Comparison of ENCODE assay signal across 7 mouse cellular contexts in the genomic region with DNA sequence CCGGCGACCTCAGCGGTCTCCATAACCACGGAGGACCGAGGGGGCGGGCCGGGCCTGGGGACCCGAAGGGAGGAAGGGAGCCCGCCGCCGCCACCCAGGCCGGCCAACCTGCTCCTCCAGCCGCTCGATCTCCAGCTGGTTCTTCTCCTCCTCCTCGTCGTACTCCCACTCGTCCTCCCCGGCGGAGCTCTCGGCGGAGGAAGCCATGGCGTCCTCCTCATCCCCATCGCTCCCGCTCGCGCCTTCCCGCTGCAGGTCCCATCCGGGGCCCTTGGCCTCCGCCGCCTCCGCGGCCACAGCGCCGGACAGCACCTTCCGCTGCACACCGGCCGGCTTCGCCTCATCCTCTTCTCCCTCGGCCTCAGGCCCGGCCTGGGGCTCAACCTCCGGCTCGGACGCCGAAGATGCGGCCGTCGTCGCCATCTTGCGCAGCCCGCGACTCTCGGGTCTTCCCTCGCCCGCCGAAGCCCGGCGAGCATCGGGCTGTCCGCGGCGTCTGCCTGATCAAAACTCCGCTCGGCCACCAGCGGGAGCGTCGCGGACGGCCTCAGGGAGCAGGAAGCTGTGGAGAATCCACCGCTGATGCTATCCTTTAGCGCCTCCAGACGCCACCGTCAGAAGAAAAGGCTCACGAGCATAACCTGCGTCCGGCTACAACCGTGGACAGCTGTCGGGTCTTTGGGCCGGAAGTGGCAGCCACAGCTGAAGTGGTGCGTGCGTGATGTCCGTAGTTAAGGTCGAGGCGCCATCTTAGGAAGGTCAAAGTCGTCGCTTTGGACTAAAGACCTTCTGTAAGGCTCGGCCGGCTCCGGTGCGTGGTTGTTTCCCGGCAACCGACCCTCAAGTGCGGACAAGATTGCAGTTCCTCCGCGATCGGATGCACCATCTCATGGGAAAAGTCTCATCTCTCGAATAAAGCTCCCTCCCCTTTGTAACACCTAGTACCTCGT. TPM values are rescaled to one million over a fixed set of nuclear protein-coding genes. Genes with fewer than 3 reads are reported as not detected.
DNase-seq lines count a peak whose midpoint lies in the region; ATAC-seq and TF ChIP-seq lines count a peak whose summit lies in the region.

No protein-coding gene starts in this region.

- H3K4me1 ChIP-seq in embryonic facial prominence, embryonic 10.5 days = peaks cover 32% of the 10 kb centered on the region
- H3K4me1 ChIP-seq in intestine, postnatal 0 days (replicated peaks; ENCODE audit: control insufficient read depth, insufficient read depth, low read length) = 0 out of 2 replicates have a peak, but pooled peaks cover 4% of the 10 kb centered on the region
- H3K4me1 ChIP-seq in midbrain, embryonic 12.5 days = peaks cover 31% of the 10 kb centered on the region
- H3K4me1 ChIP-seq in small intestine, adult 2 months (ENCODE audit: control insufficient read depth, insufficient read depth, insufficient read length, low read length) = peaks cover 7% of the 10 kb centered on the region; the same call in 1 of the 2 replicates

- peaks cover 56% of the 10 kb centered on the region for H3K36me3 ChIP-seq in embryonic facial prominence, embryonic 10.5 days (replicated peaks)
- H3K36me3 ChIP-seq in intestine, postnatal 0 days (ENCODE audit: control insufficient read depth, insufficient read depth) = peaks cover 38% of the 10 kb centered on the region
- peaks cover 47% of the 10 kb centered on the region for H3K36me3 ChIP-seq in midbrain, embryonic 12.5 days
- peaks cover 23% of the 10 kb centered on the region for H3K36me3 ChIP-seq in small intestine, adult 2 months (ENCODE audit: control insufficient read depth, insufficient read depth, low read length)

- intact Hi-C loops in left cerebral cortex, postnatal 4 days (cut with DNase I) = loop anchor here (5.0 to 10.0 kb wide), 2 partner anchors 46 to 173 kb away; no protein-coding TSS in a partner anchor

- peak; percentile 66; the same call in 1 of the 2 replicates for TF ChIP-seq POLR2A in small intestine, adult 2 months (IDR thresholded peaks at IDR 0.05; ENCODE audit: low read depth, low read length)

- no peak for TF ChIP-seq CTCF in intestine, postnatal 0 days (IDR thresholded peaks at IDR 0.05; ENCODE audit: low read depth)
- TF ChIP-seq CTCF in small intestine, adult 2 months (IDR thresholded peaks at IDR 0.05; ENCODE audit: extremely low read depth, insufficient read length, insufficient replicate concordance, low read depth, low read length) = no peak

- peak overlapping the region; percentile 99 for H3K27ac ChIP-seq in embryonic facial prominence, embryonic 10.5 days (replicated peaks)
- H3K27ac ChIP-seq in intestine, postnatal 0 days (ENCODE audit: low read depth, low read length) = peak overlapping the region; percentile 94
- peak overlapping the region; percentile 99 for H3K27ac ChIP-seq in midbrain, embryonic 12.5 days (replicated peaks)
- peak overlapping the region; percentile 94 for H3K27ac ChIP-seq in small intestine, adult 2 months (ENCODE audit: insufficient read depth, low read depth, low read length)

- peak overlapping the region; percentile 92 for H3K4me2 ChIP-seq in intestine, postnatal 0 days (replicated peaks; ENCODE audit: low read depth)
- H3K4me2 ChIP-seq in midbrain, embryonic 12.5 days (replicated peaks) = peak overlapping the region; percentile 96

- H3K27me3 ChIP-seq in embryonic facial prominence, embryonic 10.5 days (replicated peaks; ENCODE audit: low read depth, poor library complexity, severe bottlenecking) = no peaks in the 10 kb centered on the region
- no peaks in the 10 kb centered on the region for H3K27me3 ChIP-seq in intestine, postnatal 0 days (replicated peaks; ENCODE audit: control insufficient read depth, insufficient read depth, low read length)
- H3K27me3 ChIP-seq in midbrain, embryonic 12.5 days = no peaks in the 10 kb centered on the region
- no peaks in the 10 kb centered on the region for H3K27me3 ChIP-seq in small intestine, adult 2 months (ENCODE audit: control insufficient read depth, insufficient read depth, low read length)

- H3K9me3 ChIP-seq in embryonic facial prominence, embryonic 10.5 days = no peaks in the 10 kb centered on the region
- no peaks in the 10 kb centered on the region for H3K9me3 ChIP-seq in intestine, postnatal 0 days (ENCODE audit: control insufficient read depth)
- H3K9me3 ChIP-seq in midbrain, embryonic 12.5 days = no peaks in the 10 kb centered on the region

- peak; percentile 90 for DNase-seq in adrenal gland, postnatal 14 days
- peak; percentile 88 for DNase-seq in embryonic facial prominence, embryonic 10.5 days (ENCODE audit: low spot score)
- peak; percentile 31 for DNase-seq in gonadal fat pad, adult 2 months (ENCODE audit: low read depth)
- peak; percentile 87 for DNase-seq in left cerebral cortex, postnatal 4 days

- H3K4me3 ChIP-seq in embryonic facial prominence, embryonic 10.5 days = peak overlapping the region; percentile 100
- peak overlapping the region; percentile 99 for H3K4me3 ChIP-seq in intestine, postnatal 0 days (ENCODE audit: low read depth, low read length)
- H3K4me3 ChIP-seq in midbrain, embryonic 12.5 days = peak overlapping the region; percentile 100
- H3K4me3 ChIP-seq in small intestine, adult 2 months (ENCODE audit: low read depth, low read length) = peak overlapping the region; percentile 83

- ATAC-seq in intestine, postnatal 0 days = peak; percentile 77
- peak; percentile 75 for ATAC-seq in midbrain, embryonic 12.5 days (ENCODE audit: low FRiP score, low read depth)

- peak overlapping the region; percentile 90 for H3K9ac ChIP-seq in intestine, postnatal 0 days (ENCODE audit: low read depth, low read length)
- H3K9ac ChIP-seq in midbrain, embryonic 12.5 days (replicated peaks) = peak overlapping the region; percentile 92

- WGBS in embryonic facial prominence, embryonic 10.5 days = under 1% methylated on average over 97 of the region's 97 CpGs
- under 1% methylated on average over 96 of the region's 97 CpGs for WGBS in intestine, postnatal 0 days
- under 1% methylated on average over 80 of the region's 97 CpGs for WGBS in midbrain, embryonic 12.5 days
- under 1% methylated on average over 97 of the region's 97 CpGs for WGBS in small intestine, adult 2 months

RNA-seq across cellular contexts. Expression of gene Sart3, which starts 0.8 kb away (rescaled TPM):
- 33.8 and 38.4 TPM in 2 replicates for total RNA-seq in adrenal gland, postnatal 14 days (2021)
- polyA plus RNA-seq in embryonic facial prominence, embryonic 10.5 days (2016; fragmentation: Nextera tagmentation; extraction: Ambion mirVana) = 79.0 and 80.9 TPM in 2 replicates
- polyA plus RNA-seq in gonadal fat pad, adult 2 months (2012; rRNA removed) = 15.4 and 19.2 TPM in 2 replicates
- 9.1 and 9.2 TPM in 2 replicates for polyA plus RNA-seq in intestine, postnatal 0 days (2015; fragmentation: Nextera tagmentation; extraction: Ambion mirVana)
- total RNA-seq in left cerebral cortex, postnatal 4 days (2021) = 10 to 100 TPM; 46.8 to 50.1 TPM
- polyA plus RNA-seq in midbrain, embryonic 12.5 days (2016; fragmentation: Nextera tagmentation; extraction: Ambion mirVana) = 80.7 and 81.6 TPM in 2 replicates
- polyA plus RNA-seq in small intestine, adult 2 months (2012; rRNA removed) = 9.3 and 10.7 TPM in 2 replicates

RNA-seq across cellular contexts. Expression of gene Iscu, which starts 1.1 kb away (rescaled TPM):
- total RNA-seq in adrenal gland, postnatal 14 days (2021) = 429 and 451 TPM in 2 replicates
- polyA plus RNA-seq in embryonic facial prominence, embryonic 10.5 days (2016; fragmentation: Nextera tagmentation; extraction: Ambion mirVana) = 99.7 and 103 TPM in 2 replicates
- 139 and 177 TPM in 2 replicates for polyA plus RNA-seq in gonadal fat pad, adult 2 months (2012; rRNA removed)
- polyA plus RNA-seq in intestine, postnatal 0 days (2015; fragmentation: Nextera tagmentation; extraction: Ambion mirVana) = 133 and 145 TPM in 2 replicates
- 10 to 100 TPM; 39.9 to 43.0 TPM for total RNA-seq in left cerebral cortex, postnatal 4 days (2021)
- 113 and 117 TPM in 2 replicates for polyA plus RNA-seq in midbrain, embryonic 12.5 days (2016; fragmentation: Nextera tagmentation; extraction: Ambion mirVana)
- 31.2 and 57.5 TPM in 2 replicates for polyA plus RNA-seq in small intestine, adult 2 months (2012; rRNA removed)

RNA-seq across cellular contexts. Expression of gene Tmem119, which starts 28.8 kb away (rescaled TPM):
- total RNA-seq in adrenal gland, postnatal 14 days (2021) = 9.6 and 10.9 TPM in 2 replicates
- 72.7 and 83.3 TPM in 2 replicates for polyA plus RNA-seq in embryonic facial prominence, embryonic 10.5 days (2016; fragmentation: Nextera tagmentation; extraction: Ambion mirVana)
- 16.5 and 18.7 TPM in 2 replicates for polyA plus RNA-seq in gonadal fat pad, adult 2 months (2012; rRNA removed)
- 21.1 and 23.0 TPM in 2 replicates for polyA plus RNA-seq in intestine, postnatal 0 days (2015; fragmentation: Nextera tagmentation; extraction: Ambion mirVana)
- total RNA-seq in left cerebral cortex, postnatal 4 days (2021) = 1 to 10 TPM; 3.3 to 4.6 TPM
- 19.1 and 26.4 TPM in 2 replicates for polyA plus RNA-seq in midbrain, embryonic 12.5 days (2016; fragmentation: Nextera tagmentation; extraction: Ambion mirVana)
- 10.1 and 13.5 TPM in 2 replicates for polyA plus RNA-seq in small intestine, adult 2 months (2012; rRNA removed)

RNA-seq across cellular contexts. Expression of gene Ficd, which starts 35.9 kb away (rescaled TPM):
- 8.2 and 10.4 TPM in 2 replicates for total RNA-seq in adrenal gland, postnatal 14 days (2021)
- 3.6 and 4.0 TPM in 2 replicates for polyA plus RNA-seq in embryonic facial prominence, embryonic 10.5 days (2016; fragmentation: Nextera tagmentation; extraction: Ambion mirVana)
- polyA plus RNA-seq in gonadal fat pad, adult 2 months (2012; rRNA removed) = 16.0 and 17.0 TPM in 2 replicates
- polyA plus RNA-seq in intestine, postnatal 0 days (2015; fragmentation: Nextera tagmentation; extraction: Ambion mirVana) = 4.6 and 5.0 TPM in 2 replicates
- total RNA-seq in left cerebral cortex, postnatal 4 days (2021) = 1 to 10 TPM; 5.7 to 7.8 TPM
- 6.5 and 6.9 TPM in 2 replicates for polyA plus RNA-seq in midbrain, embryonic 12.5 days (2016; fragmentation: Nextera tagmentation; extraction: Ambion mirVana)
- 4.1 and 4.7 TPM in 2 replicates for polyA plus RNA-seq in small intestine, adult 2 months (2012; rRNA removed)

RNA-seq across cellular contexts. Expression of gene 1700069L16Rik, which starts 46.9 kb away (rescaled TPM):
- not detected in 2 replicates for total RNA-seq in adrenal gland, postnatal 14 days (2021)
- polyA plus RNA-seq in embryonic facial prominence, embryonic 10.5 days (2016; fragmentation: Nextera tagmentation; extraction: Ambion mirVana) = not detected in 2 replicates
- not detected in 2 replicates for polyA plus RNA-seq in gonadal fat pad, adult 2 months (2012; rRNA removed)
- not detected in 2 replicates for polyA plus RNA-seq in intestine, postnatal 0 days (2015; fragmentation: Nextera tagmentation; extraction: Ambion mirVana)
- total RNA-seq in left cerebral cortex, postnatal 4 days (2021) = not detected
- polyA plus RNA-seq in midbrain, embryonic 12.5 days (2016; fragmentation: Nextera tagmentation; extraction: Ambion mirVana) = not detected in 2 replicates
- not detected in 2 replicates for polyA plus RNA-seq in small intestine, adult 2 months (2012; rRNA removed)

Comparison
In these comparisons a context has a peak if more than half of its experiments do, and no peak if none do; other contexts are left out.
1. Peak in every context shown above with its lines: DNase-seq, ATAC-seq, H3K4me3 ChIP-seq and H3K27ac ChIP-seq.
2. DNase-seq: peak in every context shown above with its lines; median percentile 90 in adrenal gland, postnatal 14 days; 88 in embryonic facial prominence, embryonic 10.5 days; 87 in left cerebral cortex, postnatal 4 days; 31 in gonadal fat pad, adult 2 months.